Mouse (Mus musculus) frontal cortex, postnatal 14 days (tissue): ENCODE measurements around the gene 4932438H23Rik.

Source experiments
- DNase-seq, 2 experiments: peaks; one replicate each; pipeline ENCODE4 v3.0.0; 2022; ENCODE audit warnings: low spot score in 2 of 2

4932438H23Rik gene

GRCm38 (mm10) chr16:91057261-91057660 is 37.7 kb downstream of the 4932438H23Rik start:
- DNase-seq, result no peak

- peak; percentile 13 to 40 for DNase-seq
Observed at GRCm38 (mm10) chr16:91056043-91056821, 38.7 kb downstream of the 4932438H23Rik start.

- no peak for DNase-seq
Observed at GRCm38 (mm10) chr16:91055150-91055549, 39.8 kb downstream of the 4932438H23Rik start.

- DNase-seq, result no peak
Observed at GRCm38 (mm10) chr16:91053599-91053998, 41.3 kb downstream of the 4932438H23Rik start.

DNA sequence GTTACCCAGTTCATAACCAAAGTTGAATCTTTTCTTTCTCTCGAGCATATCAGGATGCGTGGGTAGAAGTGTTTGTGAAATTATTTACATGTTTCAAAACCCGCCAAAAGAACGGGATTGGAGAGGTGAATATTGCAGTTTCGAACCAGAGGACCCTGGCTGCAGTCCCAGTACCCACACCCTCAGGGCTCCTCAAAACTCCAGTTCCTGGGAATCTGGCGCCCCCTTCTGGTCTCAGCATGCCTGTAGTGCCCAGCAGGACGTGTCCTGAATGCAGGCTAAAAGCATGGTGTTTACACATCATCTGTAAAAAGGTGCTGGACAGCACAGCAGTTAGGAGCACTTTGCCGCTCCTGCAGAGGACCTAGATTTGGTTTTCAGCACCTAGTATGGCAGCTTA is 49.4 kb downstream of the 4932438H23Rik start:
- peak in 1 of 2 experiments; percentile 17 for DNase-seq

DNA sequence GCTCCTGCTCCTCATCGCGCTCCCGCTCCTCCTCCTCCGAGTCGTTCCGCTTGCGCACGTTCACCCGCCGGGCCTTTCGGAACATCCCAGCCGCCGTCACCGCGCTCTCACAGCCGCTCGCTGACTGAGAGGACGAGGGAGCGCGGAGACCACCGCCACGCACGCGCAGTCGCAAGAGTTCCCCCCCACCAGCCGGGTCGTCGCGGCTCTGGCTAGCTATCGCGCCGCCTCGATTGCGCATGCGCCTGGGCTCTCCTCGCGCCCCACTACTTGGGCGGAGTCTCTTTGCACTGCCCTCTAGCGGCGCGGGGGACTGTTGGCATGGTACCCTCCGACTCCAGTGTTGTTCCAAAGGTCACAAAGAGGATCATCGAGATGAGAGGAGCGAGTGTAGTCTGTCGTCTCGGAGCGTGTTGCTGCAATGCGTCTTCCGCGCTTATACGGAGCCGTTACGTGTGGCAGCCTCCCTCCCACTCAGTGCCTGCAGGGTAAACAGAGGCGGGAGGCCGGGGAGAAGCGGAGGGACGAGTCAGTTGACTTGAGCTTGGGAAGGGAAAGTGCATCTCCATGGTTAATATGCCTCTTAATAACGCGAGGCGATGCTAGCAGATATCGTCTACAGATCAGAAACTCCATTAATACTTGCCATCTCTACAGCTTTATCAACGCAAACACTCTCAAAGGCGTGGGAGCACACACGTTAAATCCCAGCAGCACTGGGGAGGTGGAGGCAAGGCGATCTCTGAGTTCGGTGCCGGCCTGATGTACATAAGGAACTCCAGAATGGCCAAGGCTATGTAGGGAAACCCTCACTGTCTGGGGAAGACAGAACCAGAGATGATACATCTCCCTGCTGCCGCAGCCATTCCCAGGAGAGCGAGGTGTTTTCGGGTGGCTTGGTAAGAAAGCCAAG is 50.4 kb downstream of the 4932438H23Rik start, which contains the start of gene Paxbp1:
Gene Paxbp1 (minus strand): TSS at position 274 of the 913 bp plus-strand sequence.
- peak; percentile 98 for DNase-seq

DNA sequence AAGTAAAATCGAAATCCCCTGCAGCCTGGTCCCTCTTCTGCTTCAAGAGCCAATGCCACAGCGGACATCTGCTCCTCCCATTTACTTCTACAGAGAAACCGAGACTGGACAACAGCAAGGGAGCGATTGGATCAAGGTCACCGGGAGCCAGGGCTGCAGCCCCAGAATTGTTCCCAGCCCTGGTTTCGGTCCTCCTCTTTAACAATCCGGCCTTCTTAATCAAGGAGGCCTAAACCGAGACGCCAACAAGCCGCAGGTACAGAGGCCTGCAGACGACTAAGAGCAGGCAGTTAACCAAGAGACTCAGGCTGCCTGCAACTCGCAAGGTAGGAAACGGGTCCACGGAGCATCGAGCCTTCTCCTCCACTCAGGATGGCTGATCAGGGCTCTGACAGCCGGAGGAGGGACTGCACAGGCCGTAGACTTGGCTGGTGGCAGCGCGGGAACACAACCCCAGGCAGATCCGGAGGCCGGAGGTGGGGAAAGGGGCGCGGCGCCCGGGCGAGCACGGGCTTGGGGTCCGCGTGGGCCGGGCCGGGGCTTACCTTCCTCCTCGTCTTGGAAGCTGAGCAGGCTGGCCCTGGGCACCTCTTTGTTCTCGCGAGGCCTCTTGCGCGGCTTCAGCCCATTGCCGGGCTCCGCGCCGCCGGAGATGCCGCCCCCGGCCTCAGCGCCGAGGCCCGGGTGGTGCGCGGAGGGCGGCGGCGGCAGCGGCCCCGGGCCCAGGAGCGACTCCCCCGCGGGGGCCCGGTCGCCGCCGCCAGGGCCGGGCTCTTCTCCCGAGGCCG is 51.3 kb downstream of the 4932438H23Rik start:
- DNase-seq, result peak; percentile 30 to 39

DNA sequence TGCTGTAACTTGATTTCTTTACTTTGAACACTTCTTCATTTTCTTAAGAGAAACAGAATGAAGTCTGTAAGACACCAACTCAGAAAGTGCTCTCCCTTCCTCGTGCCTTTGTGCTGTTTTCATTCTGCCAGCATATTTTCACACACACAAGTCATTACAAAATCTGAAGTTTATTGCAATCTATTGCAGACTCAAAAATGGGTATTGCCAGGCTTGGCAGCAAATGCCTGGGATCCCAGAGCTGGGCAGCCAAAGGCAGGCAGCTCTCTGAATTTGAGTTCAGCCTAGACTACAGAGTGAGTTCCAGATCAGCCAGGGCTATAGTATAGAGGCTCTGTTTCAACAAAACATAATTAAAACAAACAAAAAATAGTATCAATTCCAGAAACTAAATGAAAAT is 52.3 kb downstream of the 4932438H23Rik start:
- no peak for DNase-seq

DNA sequence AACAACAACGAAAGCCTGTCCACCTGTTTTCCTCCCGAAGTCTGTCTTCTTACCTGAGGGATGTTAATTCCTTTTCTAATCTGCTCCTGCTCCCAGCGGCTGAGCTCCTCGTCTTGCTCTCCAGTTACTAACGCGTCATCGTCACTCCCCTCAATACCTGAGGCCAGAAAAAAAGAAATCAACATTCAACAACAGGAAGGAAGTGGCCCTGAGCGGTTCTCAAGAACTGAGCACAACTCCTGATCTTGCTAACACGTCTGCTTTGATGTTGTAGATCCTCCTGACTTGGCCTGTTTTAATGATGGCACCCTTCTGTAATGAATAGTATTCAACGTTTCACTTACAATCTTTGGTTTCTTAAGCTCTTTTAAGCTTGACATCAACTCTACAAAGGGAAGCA is 59.1 kb downstream of the 4932438H23Rik start:
- no peak for DNase-seq

DNA sequence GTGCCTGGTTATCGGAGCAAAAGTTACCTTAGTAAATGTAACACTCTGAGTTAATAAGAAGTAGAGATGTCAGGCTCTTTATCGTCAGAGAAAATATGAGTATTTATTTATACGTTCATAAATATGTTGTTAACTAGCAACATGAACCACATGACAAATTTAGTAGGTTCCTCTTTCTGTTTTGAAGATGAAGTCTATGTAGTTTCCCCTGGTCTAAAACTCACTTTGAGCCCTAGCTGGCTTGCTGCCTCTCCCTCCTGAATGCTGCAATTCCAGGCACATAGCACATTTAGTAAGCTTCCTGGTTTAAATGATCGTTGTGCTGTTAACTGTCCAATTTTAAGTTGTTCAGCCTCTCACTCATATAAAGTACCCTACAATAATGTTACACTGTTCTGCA is 64.2 kb downstream of the 4932438H23Rik start:
- no peak for DNase-seq

- no peak for DNase-seq
Observed at GRCm38 (mm10) chr16:91029901-91030300, 65.0 kb downstream of the 4932438H23Rik start.

- no peak for DNase-seq
Observed at GRCm38 (mm10) chr16:91029161-91029743, 65.7 kb downstream of the 4932438H23Rik start.

GRCm38 (mm10) chr16:91026290-91026689 is 68.6 kb downstream of the 4932438H23Rik start:
- DNase-seq, result no peak

DNA sequence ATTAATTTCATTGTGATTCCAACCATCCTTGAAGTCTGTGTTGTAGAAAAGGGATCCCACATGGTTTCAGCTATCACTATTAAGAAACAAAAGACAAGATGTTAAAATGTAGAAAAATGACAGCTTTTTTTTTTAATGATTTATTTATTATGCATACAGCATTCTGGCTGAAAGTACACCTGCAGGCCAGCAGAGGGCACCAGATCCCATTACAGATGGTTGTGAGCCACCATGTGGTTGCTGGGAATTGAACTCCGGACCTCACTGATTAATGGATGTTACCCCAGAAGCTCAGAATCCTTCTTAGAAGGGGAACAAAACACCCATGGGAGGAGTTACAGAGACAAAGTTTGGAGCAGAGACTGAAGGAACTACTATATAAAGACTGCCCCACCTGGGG is 71.5 kb downstream of the 4932438H23Rik start:
- DNase-seq, result no peak

- DNase-seq, result no peak
Observed at GRCm38 (mm10) chr16:91020842-91021483, 74.0 kb downstream of the 4932438H23Rik start.

- DNase-seq, result no peak
Observed at GRCm38 (mm10) chr16:91019476-91019875, 75.4 kb downstream of the 4932438H23Rik start.

- no peak for DNase-seq
Observed at GRCm38 (mm10) chr16:91015761-91016160, 79.2 kb downstream of the 4932438H23Rik start.

- no peak for DNase-seq
Observed at GRCm38 (mm10) chr16:91011847-91012246, 83.1 kb downstream of the 4932438H23Rik start.

DNA sequence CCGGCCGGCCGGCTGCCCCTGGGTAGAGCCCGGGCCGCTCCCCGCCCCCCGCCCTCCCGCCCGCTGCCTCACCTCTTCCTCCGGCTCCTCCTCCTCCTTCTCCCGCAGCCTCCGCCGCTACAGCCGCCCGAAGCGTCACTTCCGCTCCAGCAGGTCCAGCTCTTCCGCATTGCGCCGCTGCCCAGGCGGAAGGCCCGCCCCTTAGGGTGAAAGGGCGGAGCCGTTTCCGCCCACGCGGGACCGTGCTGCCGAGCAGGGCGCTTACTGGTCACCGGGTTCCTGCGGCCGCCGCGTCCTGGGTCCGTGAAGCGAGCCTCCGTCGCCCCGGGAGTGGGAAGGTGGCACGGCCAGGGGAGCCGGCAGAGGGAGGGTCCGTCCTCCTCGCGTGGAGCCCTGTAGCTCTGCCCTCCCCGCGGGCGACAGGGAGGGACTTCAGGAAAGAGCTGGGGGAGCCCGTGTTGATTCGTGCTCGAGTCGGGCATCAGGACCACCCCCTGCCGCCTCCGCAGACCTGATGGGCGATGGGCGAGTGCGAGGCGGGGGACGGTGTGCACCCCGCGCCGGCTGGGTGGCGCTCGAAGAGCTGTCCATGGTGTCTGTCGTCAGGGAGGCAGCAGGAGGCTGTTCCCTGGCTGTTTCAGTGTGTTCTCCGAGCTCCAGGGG is 83.8 kb downstream of the 4932438H23Rik start, which contains the start of gene Synj1:
Gene Synj1 (minus strand): TSS at position 288 of the 663 bp plus-strand sequence.
- peak; percentile 86 to 88 for DNase-seq

GRCm38 (mm10) chr16:91010581-91011020 is 84.3 kb downstream of the 4932438H23Rik start:
- peak in 1 of 2 experiments; percentile 44 for DNase-seq
